Mouse (Mus musculus) CH12.LX (cell line): ENCODE results near the gene Tnik.

Source experiments
- CTCF ChIP-seq, 2 experiments: IDR thresholded peaks in 1 of 2; conservative IDR thresholded peaks in 1 of 2; 2 replicates each; pipeline ENCODE4 v1.5.1; 2011 to 2012; ENCODE audit warnings: low read depth in 2 of 2, low read length in 2 of 2, improper control_type of control experiment in 1 of 2, inconsistent platforms in 1 of 2, mild to moderate bottlenecking in 1 of 2, moderate library complexity in 1 of 2
- EP300 ChIP-seq: IDR thresholded peaks from 2 replicates; pipeline ENCODE4 v1.6.1; 2011; ENCODE audit warnings: low read length, improper control_type of control experiment
- ETS1 ChIP-seq: conservative IDR thresholded peaks from 2 replicates; pipeline ENCODE4 v1.6.1; 2012; ENCODE audit warnings: low read depth, mild to moderate bottlenecking, inconsistent platforms, low read length, improper control_type of control experiment, moderate library complexity
- JUN ChIP-seq: IDR thresholded peaks from 2 replicates; pipeline ENCODE4 v1.6.1; 2011; ENCODE audit warnings: low read depth, mild to moderate bottlenecking, low read length, improper control_type of control experiment, moderate library complexity; ENCODE audit not compliant: insufficient read depth
- MAX ChIP-seq: IDR thresholded peaks from 2 replicates; pipeline ENCODE4 v1.6.1; 2011; ENCODE audit warnings: low read length, improper control_type of control experiment
- MAZ ChIP-seq: IDR thresholded peaks from 2 replicates; pipeline ENCODE4 v1.6.1; 2012; ENCODE audit warnings: low read depth, mild to moderate bottlenecking, inconsistent platforms, low read length, improper control_type of control experiment, moderate library complexity
- MEF2A ChIP-seq: IDR thresholded peaks from 2 replicates; pipeline ENCODE4 v1.6.1; 2014; ENCODE audit warnings: low read depth, mild to moderate bottlenecking, inconsistent platforms, low read length, improper control_type of control experiment, borderline replicate concordance
- NELFE ChIP-seq: IDR thresholded peaks from 2 replicates; pipeline ENCODE4 v1.6.1; 2011; ENCODE audit warnings: low read depth, low read length, improper control_type of control experiment
- UBTF ChIP-seq: IDR thresholded peaks from 2 replicates; pipeline ENCODE4 v1.6.1; 2012; ENCODE audit warnings: low read depth, mild to moderate bottlenecking, inconsistent platforms, low read length, improper control_type of control experiment, moderate library complexity

- TF ChIP-seq ETS1 (no peak), CTCF (conservative IDR thresholded peaks at IDR 0.05 in 1 of 2, IDR thresholded peaks at IDR 0.05 in 1 of 2; ENCODE audit: low read depth in 2 of 2, low read length in 2 of 2) (no peak), MEF2A (no peak), EP300 (no peak), NELFE (no peak), MAZ (no peak), UBTF (no peak), MAX (no peak), JUN (no peak)
Measured at GRCm38 (mm10) chr3:28345446-28345845, 82.4 kb downstream of the Tnik start.
